Mouse (Mus musculus): ENCODE measurements around the gene Ptp4a2.

DNA sequence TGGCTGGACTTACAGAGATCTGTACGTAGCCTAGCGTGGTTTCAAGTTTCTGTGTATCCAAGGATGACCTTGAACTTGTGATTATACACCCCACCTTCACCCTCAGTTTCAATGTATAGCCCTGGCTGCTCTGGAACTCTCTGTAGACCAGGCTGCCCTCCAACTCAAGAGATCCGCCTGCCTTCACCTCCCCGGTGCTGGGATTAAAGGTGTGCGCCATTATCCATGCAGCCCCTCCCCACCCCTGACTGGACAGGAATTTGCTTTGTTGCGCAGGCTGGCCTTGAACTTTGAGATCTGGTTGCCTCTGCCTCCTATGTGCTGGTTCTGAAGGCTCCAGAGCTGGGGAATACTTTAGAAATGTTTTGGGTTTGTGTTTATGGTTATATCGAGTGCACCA, 24.3 kb downstream of the Ptp4a2 start:
- TF ChIP-seq CTCF (IDR thresholded peaks at IDR 0.05; ENCODE audit: borderline replicate concordance, control insufficient read depth, extremely low read depth, insufficient read depth, low read length, poor library complexity) (no peak), POLR2A (IDR thresholded peaks at IDR 0.05; ENCODE audit: control insufficient read depth, extremely low read depth, insufficient read depth, low read length, poor library complexity) (no peak)

Data from thymus, adult 2 months (tissue).